8 mouse cellular contexts compared by ENCODE assay signal in genomic region chr11:119053738-119054350, GRCm38 (mm10). TPM values are rescaled to one million over a fixed set of nuclear protein-coding genes. Genes with fewer than 3 reads are reported as not detected.
DNase-seq lines count a peak whose midpoint lies in the region; ATAC-seq lines count a peak whose summit lies in the region.

No protein-coding gene starts in this region.

- H3K27ac ChIP-seq in heart, embryonic 14.5 days (replicated peaks in 1 of 2; ENCODE audit: control insufficient read depth in 1 of 2, insufficient read depth in 1 of 2, low read depth in 2 of 2, low read length in 2 of 2) = no peak overlapping the region
- peak overlapping the region; percentile 79 for H3K27ac ChIP-seq in hindbrain, embryonic 11.5 days (ENCODE audit: low read depth, low read length)
- H3K27ac ChIP-seq in midbrain, embryonic 14.5 days (replicated peaks; ENCODE audit: low read depth, low read length) = peak overlapping the region; percentile 97

- no peak for ATAC-seq in heart, embryonic 14.5 days (ENCODE audit: insufficient number of reproducible peaks, insufficient read depth, low FRiP score, low read depth)
- peak; percentile 33 for ATAC-seq in hindbrain, embryonic 11.5 days (ENCODE audit: low FRiP score)
- ATAC-seq in midbrain, embryonic 14.5 days (ENCODE audit: low FRiP score, low TSS enrichment) = peak; percentile 66
- no peak for ATAC-seq in granulocyte monocyte progenitor cell, adult 5-6 weeks (replicated peaks; ENCODE audit: poor library complexity, severe bottlenecking)

- no peaks in the 10 kb centered on the region for H3K36me3 ChIP-seq in heart, embryonic 14.5 days (ENCODE audit: control insufficient read depth, insufficient read depth, low read length)
- no peaks in the 10 kb centered on the region for H3K36me3 ChIP-seq in hindbrain, embryonic 11.5 days (ENCODE audit: control insufficient read depth, insufficient read depth, low read length)
- no peaks in the 10 kb centered on the region for H3K36me3 ChIP-seq in midbrain, embryonic 14.5 days (ENCODE audit: control insufficient read depth, insufficient read depth, low read length)

- H3K27me3 ChIP-seq in heart, embryonic 14.5 days (ENCODE audit: control insufficient read depth, insufficient read depth, low read length) = peaks cover 75% of the 10 kb centered on the region
- H3K27me3 ChIP-seq in hindbrain, embryonic 11.5 days (ENCODE audit: control insufficient read depth, insufficient read depth, low read length) = peaks cover 79% of the 10 kb centered on the region
- H3K27me3 ChIP-seq in midbrain, embryonic 14.5 days (ENCODE audit: control insufficient read depth, insufficient read depth, low read length) = peaks cover 53% of the 10 kb centered on the region

- intact Hi-C loops in heart, postnatal 36 days (cut with DNase I) = loop anchor here (1.0 kb wide), 1 partner anchor 31 kb away; no protein-coding TSS in a partner anchor

- H3K4me3 ChIP-seq in heart, embryonic 14.5 days (ENCODE audit: control insufficient read depth in 1 of 2, insufficient read depth in 1 of 2, low read depth in 1 of 2, low read length in 2 of 2) = peak overlapping the region; percentile 26 to 39
- peak overlapping the region; percentile 31 for H3K4me3 ChIP-seq in hindbrain, embryonic 11.5 days (ENCODE audit: low read depth, low read length)
- H3K4me3 ChIP-seq in midbrain, embryonic 14.5 days (replicated peaks; ENCODE audit: low read depth, low read length) = peak overlapping the region; percentile 29

- peak overlapping the region; percentile 63 for H3K9ac ChIP-seq in heart, embryonic 14.5 days (ENCODE audit: low read length)
- H3K9ac ChIP-seq in hindbrain, embryonic 11.5 days (ENCODE audit: low read depth, low read length) = peak overlapping the region; percentile 45
- H3K9ac ChIP-seq in midbrain, embryonic 14.5 days (replicated peaks; ENCODE audit: low read length) = peak overlapping the region; percentile 57

- H3K4me1 ChIP-seq in heart, embryonic 14.5 days (ENCODE audit: control insufficient read depth in 2 of 2, insufficient read depth in 2 of 2, low read length in 2 of 2) = peaks cover 34 to 46% of the 10 kb centered on the region in 2 experiments
- peaks cover 18% of the 10 kb centered on the region; the same call in 1 of the 2 replicates for H3K4me1 ChIP-seq in hindbrain, embryonic 11.5 days (replicated peaks; ENCODE audit: control insufficient read depth, insufficient read depth, low read length)
- peaks cover 53% of the 10 kb centered on the region for H3K4me1 ChIP-seq in midbrain, embryonic 14.5 days (ENCODE audit: control insufficient read depth, insufficient read depth, low read length)

- H3K4me2 ChIP-seq in heart, embryonic 14.5 days (ENCODE audit: low read length) = peak overlapping the region; percentile 97
- peak overlapping the region; percentile 74 for H3K4me2 ChIP-seq in hindbrain, embryonic 11.5 days (replicated peaks; ENCODE audit: low read depth, low read length)
- H3K4me2 ChIP-seq in midbrain, embryonic 14.5 days (ENCODE audit: low read length) = peak overlapping the region; percentile 98

- H3K9me3 ChIP-seq in heart, embryonic 14.5 days (ENCODE audit: control insufficient read depth, low read length) = no peaks in the 10 kb centered on the region
- no peaks in the 10 kb centered on the region for H3K9me3 ChIP-seq in hindbrain, embryonic 11.5 days (ENCODE audit: control insufficient read depth, low read length)
- no peaks in the 10 kb centered on the region for H3K9me3 ChIP-seq in midbrain, embryonic 14.5 days (ENCODE audit: control insufficient read depth, low read length)

- DNase-seq in heart, postnatal 36 days = no peak
- peak; percentile 39 for DNase-seq in thymus, postnatal 25 days
- no peak for DNase-seq in thymus, postnatal 0 days (ENCODE audit: low spot score)
- DNase-seq in hindbrain, embryonic 11.5 days (ENCODE audit: low spot score) = peak; percentile 73
- DNase-seq in midbrain, embryonic 14.5 days = peak; percentile 91
- DNase-seq in spleen, postnatal 14 days (ENCODE audit: low spot score in 2 of 2) = no peak

- 1% methylated on average over 34 of the region's 35 CpGs for WGBS in heart, embryonic 14.5 days
- WGBS in hindbrain, embryonic 11.5 days = under 1% methylated on average over 32 of the region's 35 CpGs
- WGBS in midbrain, embryonic 14.5 days = under 1% methylated on average over 33 of the region's 35 CpGs

RNA-seq across cellular contexts. Expression of gene Cbx8, which starts 13.1 kb away (rescaled TPM):
- 9.3 and 9.6 TPM in 2 replicates for polyA plus RNA-seq in heart, embryonic 14.5 days (2014; fragmentation: Nextera tagmentation; extraction: Ambion mirVana)
- 1 to 10 TPM; 5.3 to 9.1 TPM for total RNA-seq in heart, postnatal 36 days (2021)
- 10.7 and 12.3 TPM in 2 replicates for polyA plus RNA-seq in thymus, postnatal 0 days (2015; fragmentation: Nextera tagmentation; extraction: Ambion mirVana)
- polyA plus RNA-seq in hindbrain, embryonic 11.5 days (2014; fragmentation: Nextera tagmentation; extraction: Ambion mirVana) = 9.1 and 9.3 TPM in 2 replicates
- polyA plus RNA-seq in midbrain, embryonic 14.5 days (2014; fragmentation: Nextera tagmentation; extraction: Ambion mirVana) = 11.5 and 12.4 TPM in 2 replicates
- total RNA-seq in granulocyte monocyte progenitor cell, adult 5-6 weeks (2014; fragmentation: Nextera tagmentation) = 3.6 TPM in 2 replicates
- 1.5 and 3.2 TPM in 2 replicates for total RNA-seq in granulocyte monocyte progenitor cell, adult 5-6 weeks (2017)

RNA-seq across cellular contexts. Expression of gene Cbx2, which starts 31.1 kb away (rescaled TPM):
- polyA plus RNA-seq in heart, embryonic 14.5 days (2014; fragmentation: Nextera tagmentation; extraction: Ambion mirVana) = 9.8 and 11.9 TPM in 2 replicates
- total RNA-seq in heart, postnatal 36 days (2021) = 1 to 10 TPM; 3.2 to 3.9 TPM
- polyA plus RNA-seq in thymus, postnatal 0 days (2015; fragmentation: Nextera tagmentation; extraction: Ambion mirVana) = 19.5 and 22.3 TPM in 2 replicates
- 44.4 and 54.5 TPM in 2 replicates for polyA plus RNA-seq in hindbrain, embryonic 11.5 days (2014; fragmentation: Nextera tagmentation; extraction: Ambion mirVana)
- polyA plus RNA-seq in midbrain, embryonic 14.5 days (2014; fragmentation: Nextera tagmentation; extraction: Ambion mirVana) = 15.6 and 20.7 TPM in 2 replicates
- total RNA-seq in granulocyte monocyte progenitor cell, adult 5-6 weeks (2014; fragmentation: Nextera tagmentation) = 0.88 and 5.0 TPM in 2 replicates
- total RNA-seq in granulocyte monocyte progenitor cell, adult 5-6 weeks (2017) = 2.1 and 2.6 TPM in 2 replicates

RNA-seq across cellular contexts. Expression of gene Cbx4, which starts 32.2 kb away (rescaled TPM):
- polyA plus RNA-seq in heart, embryonic 14.5 days (2014; fragmentation: Nextera tagmentation; extraction: Ambion mirVana) = 6.5 and 9.2 TPM in 2 replicates
- 10 to 100 TPM; 11.5 to 13.6 TPM for total RNA-seq in heart, postnatal 36 days (2021)
- polyA plus RNA-seq in thymus, postnatal 0 days (2015; fragmentation: Nextera tagmentation; extraction: Ambion mirVana) = 25.1 and 26.8 TPM in 2 replicates
- 5.4 and 7.1 TPM in 2 replicates for polyA plus RNA-seq in hindbrain, embryonic 11.5 days (2014; fragmentation: Nextera tagmentation; extraction: Ambion mirVana)
- polyA plus RNA-seq in midbrain, embryonic 14.5 days (2014; fragmentation: Nextera tagmentation; extraction: Ambion mirVana) = 19.0 and 19.3 TPM in 2 replicates
- total RNA-seq in granulocyte monocyte progenitor cell, adult 5-6 weeks (2014; fragmentation: Nextera tagmentation) = 15.8 and 18.8 TPM in 2 replicates
- total RNA-seq in granulocyte monocyte progenitor cell, adult 5-6 weeks (2017) = 27.4 and 38.2 TPM in 2 replicates

Comparison
In these comparisons a context has a peak if more than half of its experiments do, and no peak if none do; other contexts are left out.
1. DNase-seq: peak in thymus, postnatal 25 days (single experiment), hindbrain, embryonic 11.5 days (single experiment) and midbrain, embryonic 14.5 days (single experiment); none in heart, postnatal 36 days (0 of 2), thymus, postnatal 0 days (single experiment) and spleen, postnatal 14 days (0 of 2).
2. ATAC-seq: peak in hindbrain, embryonic 11.5 days (single experiment) and midbrain, embryonic 14.5 days (single experiment); none in heart, embryonic 14.5 days (single experiment) and granulocyte monocyte progenitor cell, adult 5-6 weeks (single experiment).
3. H3K27ac ChIP-seq: peak in hindbrain, embryonic 11.5 days (single experiment) and midbrain, embryonic 14.5 days (single experiment); none in heart, embryonic 14.5 days (0 of 2).
4. Peak in every context shown above with its lines, with median percentiles within 50 percentile points of each other: H3K4me2 ChIP-seq, H3K4me3 ChIP-seq and H3K9ac ChIP-seq.